Mouse (Mus musculus) heart, postnatal 0 days (tissue): Measurements from ENCODE around the gene Chpf2.

Source experiments
- CTCF ChIP-seq: IDR thresholded peaks from 2 replicates; pipeline ENCODE4 v1.5.1; 2016; ENCODE audit warnings: antibody characterized with exemption, control low read depth, low read depth
- EP300 ChIP-seq: IDR thresholded peaks from 2 replicates; pipeline ENCODE4 v1.6.1; 2016; ENCODE audit warnings: antibody characterized with exemption, low read depth

GRCm38 (mm10) chr5:24620626-24621025 lies 34.1 kb downstream of the Chpf2 start:
- TF ChIP-seq EP300 (no peak), CTCF (no peak)
